Mouse (Mus musculus): ENCODE data around the gene Etnk2. TPM values are rescaled to one million over a fixed set of nuclear protein-coding genes. Genes with fewer than 3 reads are reported as not detected.
A peak's percentile ranks its signal among the peaks of the same experiment; 100 is the strongest.

The Etnk2 gene
- total RNA-seq, 1 experiment from 2014 or later: 28.3 TPM

DNA sequence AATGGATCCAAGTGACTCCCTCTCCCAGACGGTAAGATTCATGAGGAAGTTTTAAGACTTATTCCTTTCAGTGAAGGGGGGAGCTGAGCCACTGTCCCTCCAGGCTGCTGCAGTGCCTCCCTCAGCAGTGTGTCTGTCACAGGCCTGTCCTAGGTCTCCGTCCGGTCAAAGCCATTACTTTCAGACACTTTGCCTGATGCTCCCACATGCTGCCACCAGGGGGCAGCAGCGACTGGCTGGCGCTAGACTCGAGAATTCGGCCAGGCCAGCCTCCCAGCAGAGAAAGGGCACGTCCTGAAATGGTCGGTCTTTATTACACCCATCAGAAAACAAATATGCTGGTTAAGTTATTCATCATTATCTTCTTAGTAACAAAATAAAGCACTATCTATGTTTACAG is 18.6 kb downstream of the Etnk2 start:
- peak; percentile 77 for DNase-seq

DNA sequence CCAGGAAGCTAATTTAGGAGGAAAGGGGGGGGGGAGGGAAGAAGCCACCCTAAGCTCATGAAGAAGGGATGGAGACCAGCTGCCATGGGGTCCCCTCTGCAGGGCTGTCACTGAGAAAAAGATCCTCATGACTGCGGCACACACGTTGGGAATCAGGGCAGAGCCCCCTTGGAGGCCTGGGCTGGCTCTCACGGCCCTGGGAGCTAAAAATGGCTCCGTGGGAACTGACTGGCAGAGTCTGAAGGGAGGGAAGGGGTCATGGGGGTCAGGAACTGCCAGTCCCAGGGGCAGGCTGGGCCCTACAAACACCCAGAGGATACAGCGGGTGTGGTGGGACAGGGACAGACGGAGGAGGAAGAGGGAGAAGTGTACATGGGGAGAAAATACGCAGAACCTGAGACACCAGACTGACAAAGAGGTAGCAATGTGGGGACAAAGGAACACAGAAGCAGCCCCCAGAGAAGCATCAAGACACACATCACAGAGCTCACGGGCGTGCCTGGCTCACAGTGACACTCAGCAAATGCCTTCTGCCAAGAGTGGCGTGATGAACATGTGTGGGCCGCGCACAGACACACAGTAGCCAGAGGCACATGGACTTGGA is 19.3 kb downstream of the Etnk2 start:
- DNase-seq: no peak

DNA sequence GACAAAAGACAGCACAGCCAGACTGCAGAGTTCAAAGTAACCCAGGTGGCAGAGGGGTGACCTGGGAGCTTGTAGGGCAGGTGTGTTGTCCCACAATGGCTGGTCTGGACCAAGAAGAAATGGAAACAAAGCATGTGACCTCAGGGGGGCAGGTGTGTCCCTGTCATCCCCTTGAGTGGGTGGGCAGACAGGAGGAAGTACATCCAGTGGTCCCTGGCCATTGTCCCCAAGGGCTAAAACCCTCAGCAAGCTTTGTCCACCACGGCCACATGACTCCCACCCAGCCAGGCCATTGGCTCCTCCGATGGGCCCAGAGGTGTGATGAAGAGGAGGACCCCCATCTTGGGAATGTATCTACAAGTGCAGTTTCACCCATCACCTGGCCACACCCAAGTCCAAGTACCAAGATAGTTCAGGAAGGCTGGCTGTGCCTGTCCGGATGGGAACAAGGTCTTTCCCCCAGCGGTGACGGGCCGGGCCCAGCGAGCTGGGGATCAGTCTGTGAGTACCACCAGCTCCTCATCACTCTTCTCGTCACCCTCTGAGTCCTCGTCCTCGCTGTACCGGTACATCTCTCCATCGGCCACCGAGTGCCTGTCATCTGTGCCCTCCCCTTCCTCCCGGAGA is 19.9 kb downstream of the Etnk2 start:
- no peak for DNase-seq

DNA sequence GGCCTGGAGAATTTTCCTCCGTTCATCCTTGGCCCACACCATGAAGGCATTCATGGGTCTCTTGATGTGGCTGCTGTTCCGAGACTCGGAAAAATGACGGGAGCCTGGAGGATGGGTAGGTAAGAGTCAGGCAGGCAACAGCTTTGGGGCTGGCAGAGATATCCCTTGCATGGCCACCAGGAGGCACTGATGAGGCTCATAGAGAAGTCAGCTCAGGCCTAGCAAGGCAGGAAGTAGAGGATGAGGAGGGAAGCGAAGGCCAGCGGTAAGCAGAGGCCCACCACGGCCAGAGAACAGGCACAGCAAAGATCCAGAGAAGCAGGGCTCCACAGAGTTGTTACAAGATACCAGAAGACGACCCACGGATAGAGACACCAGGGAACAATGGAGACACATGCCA is 22.1 kb downstream of the Etnk2 start:
- peak; percentile 85 for DNase-seq

DNA sequence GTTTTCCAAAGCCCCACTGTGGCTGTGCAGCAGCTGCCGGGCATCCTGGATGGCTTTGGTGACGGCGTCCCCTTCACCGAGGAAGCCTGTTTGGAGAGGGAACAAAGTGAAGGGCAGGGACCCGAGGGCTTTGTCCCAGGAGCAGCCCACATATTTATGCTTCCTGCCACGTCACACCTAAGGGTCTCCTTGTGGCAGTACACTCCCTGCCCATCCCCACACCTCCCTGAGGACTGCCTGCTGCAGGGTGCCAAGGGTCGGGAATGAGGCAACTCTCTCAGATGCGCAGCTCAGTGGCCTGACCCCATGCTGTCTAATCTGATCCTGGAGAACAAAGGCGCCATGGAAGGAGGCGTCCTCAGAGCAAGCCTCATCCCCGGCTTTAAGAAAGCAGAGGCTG is 22.8 kb downstream of the Etnk2 start:
- no peak for DNase-seq

DNA sequence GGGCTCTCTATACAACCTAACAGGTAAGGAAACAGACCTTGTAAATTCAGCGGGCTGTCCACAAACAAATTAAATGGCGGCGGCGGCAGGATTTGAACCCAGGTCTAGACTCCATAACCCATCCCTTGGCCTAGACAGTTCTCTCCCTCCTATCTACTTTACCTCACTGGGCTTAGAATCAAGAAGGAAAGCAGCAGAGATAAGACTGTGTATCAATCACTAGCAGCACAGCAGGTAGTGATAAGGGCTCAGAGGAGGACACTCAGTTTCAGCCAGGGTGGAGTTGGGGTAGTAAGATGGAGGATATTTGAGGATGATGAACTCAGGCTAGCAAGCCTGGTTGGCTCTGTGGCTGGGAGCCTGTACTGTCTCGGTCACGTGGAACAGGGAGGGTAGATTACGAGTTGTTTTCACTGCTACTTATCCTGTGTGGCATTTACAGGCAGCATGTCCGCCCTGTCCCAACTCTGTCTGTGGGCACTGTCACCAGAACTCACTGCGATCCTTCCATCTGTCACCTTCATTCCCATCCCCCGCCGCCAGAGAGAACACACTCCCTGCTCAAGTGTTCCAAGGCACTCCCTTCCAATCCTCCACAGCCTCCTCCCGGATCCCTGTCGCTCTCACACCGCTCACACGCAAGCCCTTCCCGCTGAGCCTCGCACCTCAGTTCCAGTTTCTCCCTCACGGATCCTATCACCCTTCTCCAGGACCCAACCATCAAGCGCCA is 24.3 kb downstream of the Etnk2 start:
- DNase-seq: no peak

DNA sequence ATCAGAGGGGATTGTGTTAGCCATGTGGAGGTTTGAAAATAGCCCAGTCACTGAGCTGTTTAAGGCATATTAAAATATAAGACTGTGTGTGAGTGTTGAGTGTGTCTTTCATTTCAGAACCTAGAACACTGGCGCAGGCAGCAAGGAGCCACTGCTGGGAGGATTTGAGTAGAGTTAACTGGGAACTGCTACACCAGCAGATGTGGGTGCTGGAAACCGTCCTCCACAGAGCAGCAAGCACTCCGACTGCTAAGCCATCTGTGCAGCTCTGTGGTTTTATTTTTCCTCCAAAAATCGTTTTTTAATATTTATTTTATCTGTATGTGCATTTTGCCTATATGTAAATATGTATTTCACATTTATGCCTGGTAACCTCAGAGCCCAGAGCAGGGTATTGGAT is 31.3 kb downstream of the Etnk2 start:
- no peak for DNase-seq

DNA sequence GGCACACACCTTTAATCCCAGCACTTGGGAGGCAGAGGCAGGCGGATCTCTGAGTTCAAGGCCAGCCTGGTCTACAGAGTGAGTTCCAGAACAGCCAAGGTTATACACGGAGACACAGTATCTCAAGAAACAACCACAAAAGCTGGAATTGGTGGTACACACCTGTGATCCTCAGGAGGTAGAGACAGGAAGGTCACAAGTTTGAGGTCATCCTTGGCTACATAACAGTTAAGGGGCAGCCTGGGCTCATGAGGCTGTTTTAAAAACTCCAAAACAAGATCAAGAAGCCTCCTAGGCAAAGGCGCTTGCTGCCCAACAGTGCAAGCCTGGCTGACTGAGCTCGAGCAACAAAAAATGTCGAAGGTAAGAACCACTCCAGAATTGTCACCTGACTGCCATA is 33.3 kb downstream of the Etnk2 start:
- DNase-seq: no peak

DNA sequence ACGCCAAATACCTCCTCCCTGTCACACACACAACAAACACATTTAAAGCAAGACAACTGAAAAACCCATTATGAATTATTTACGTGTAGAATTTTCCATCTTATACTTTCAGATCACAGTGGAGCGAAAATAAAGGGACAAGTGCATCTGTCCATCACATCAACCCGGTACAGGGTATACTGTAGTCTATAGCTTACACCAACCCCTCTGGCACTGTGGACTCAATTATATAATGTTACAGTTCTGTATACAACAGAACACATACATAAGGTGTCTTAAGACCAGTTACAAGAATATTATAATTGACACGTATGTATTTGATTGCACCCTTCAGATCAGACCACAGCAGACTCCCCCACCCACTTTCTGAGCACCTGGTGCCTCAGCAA is 33.7 kb downstream of the Etnk2 start:
- no peak for DNase-seq

DNA sequence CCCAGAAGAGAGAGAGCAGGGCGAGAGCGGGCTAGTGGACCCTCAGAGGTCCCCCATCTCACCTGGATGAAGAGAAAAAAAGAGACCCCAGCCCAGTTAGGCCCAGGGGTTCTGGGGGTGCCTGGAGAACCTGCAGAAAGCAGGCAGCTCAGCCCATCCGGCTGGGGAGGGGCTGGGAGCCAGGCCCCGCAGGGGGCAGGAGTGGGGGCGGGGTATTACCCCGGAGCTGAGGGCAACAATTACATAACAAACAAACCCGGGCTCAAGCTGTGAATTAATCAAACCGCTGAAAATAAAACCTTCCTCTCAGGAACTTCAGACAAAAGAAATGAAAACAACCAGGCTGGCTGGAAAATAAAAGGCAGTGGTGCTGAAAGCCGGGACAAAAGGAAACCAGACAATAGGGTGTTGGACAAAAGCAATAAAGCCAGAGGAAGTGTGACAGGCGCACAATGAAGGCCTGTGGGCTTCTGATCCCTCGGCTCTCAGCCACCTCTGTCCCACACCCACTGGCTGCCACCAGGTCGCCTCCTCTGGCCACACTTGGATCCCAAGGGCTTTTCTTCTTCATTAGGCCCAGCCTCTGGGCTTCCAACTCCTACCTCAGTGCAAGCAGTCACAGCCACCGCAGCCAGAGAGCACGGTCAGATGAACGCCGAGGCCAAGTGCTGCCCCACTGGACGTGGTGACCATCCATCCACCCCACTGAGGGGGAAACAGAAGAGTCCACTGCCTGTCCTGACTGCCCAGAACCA is 34.3 kb downstream of the Etnk2 start:
- DNase-seq: no peak

DNA sequence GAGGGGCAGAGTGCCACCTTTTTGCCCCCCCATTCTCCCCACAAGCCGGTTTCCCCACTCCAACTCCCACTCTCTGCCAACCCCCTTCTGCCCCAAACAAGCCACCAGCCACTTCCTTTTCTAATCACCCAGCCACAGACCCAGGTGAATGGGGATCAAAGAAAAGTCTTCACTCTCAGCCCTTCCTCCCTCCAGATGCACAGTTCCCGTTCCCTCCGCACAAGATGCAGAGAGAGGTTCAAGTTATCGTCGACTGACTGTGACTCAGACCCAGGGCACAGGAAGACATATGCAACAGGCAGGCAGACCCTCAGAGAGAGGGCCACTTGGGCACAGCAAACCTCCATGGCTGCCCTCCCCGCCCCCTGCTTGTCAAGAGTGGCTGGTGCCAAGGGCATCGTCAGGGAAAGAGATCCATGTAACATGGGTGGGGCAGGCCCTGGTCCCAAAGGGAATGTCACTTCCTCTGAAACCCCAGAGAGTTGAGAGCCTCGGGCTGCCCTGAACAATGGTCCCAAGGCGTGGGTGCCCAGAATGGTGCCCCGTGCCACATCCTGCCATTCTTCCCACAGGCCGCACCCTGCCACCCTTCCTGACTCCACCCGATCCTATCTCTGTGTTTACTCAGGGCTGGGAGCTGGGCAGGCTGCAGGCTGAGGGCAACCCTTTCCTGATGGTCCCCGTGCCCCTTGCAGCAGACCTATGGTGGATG is 36.8 kb downstream of the Etnk2 start:
- DNase-seq: no peak

DNA sequence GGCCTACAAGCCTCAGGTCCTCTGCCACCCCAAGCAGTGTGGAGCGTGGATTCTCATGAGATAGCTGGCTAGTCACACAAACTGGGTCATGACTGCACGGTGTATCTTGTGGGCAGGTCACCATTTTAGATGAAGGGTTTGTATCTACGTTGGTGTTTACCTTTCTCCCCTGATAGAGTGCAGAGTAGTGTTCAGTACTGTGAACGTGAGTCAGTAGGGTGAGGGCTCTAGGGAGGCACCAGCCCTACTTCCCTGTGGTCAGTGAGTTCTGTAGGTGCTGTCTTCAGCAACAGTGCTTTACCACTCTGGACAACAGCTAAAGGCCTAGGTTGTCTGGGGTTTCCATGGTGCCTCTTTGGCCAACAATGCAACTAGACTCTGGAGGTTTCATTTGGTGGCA is 40.6 kb downstream of the Etnk2 start:
- DNase-seq: no peak

DNA sequence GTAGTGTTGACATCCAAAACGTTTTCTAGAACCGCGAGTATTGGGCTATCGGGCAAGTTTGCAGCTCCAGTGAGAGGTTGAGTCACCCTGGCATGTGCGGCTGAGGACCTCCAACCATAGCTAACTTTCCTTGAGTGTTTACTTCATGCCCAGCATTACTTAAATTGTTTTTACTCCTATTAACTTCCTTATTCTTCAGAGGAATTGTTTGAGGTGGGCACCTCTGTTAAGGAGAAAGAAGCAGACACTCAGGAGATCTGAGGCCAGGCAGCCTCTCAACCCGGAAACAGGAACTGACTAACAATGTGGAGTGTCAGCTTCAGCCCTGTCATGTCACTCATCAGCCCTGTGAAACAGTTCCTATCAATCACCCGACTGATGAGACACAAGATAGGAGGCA is 43.2 kb downstream of the Etnk2 start:
- no peak for DNase-seq

DNA sequence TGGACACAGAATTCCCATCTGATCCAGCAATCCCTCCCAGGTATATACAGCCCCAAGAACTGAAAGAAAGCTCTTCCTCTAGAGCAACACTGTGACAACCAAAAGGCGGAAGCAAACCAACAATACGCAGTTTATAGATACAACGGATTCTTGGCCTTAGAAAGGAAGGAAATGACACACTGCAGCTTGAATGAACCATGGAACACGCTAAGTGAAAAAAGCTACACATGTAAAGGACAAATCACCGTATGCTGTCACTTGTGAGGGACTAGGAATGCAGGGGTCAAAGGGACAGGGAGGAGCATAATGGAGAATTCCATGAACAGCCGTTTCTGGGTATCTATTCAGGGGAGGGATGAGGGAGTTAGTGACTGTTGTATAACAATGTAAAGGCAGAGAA is 44.1 kb downstream of the Etnk2 start:
- no peak for DNase-seq

DNA sequence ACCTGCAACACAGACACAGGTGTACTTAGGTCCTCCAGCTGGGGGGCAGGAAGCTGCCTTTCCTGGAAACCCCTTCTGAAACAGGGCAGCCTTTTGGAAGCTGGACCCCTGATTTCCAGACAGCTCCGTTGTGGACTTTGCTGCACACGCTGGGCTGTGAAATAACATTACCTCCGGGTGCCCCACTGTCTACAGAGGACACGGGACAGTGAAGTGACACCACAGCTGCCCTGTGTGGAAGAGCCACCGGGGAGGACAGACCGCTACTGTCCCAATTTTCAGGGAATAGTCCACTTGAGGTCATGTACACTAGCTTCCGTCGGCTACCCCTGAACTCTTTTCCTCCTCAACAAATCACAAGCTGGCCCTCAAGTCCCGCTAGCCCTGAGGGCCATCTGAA is 44.9 kb downstream of the Etnk2 start:
- no peak for DNase-seq

DNA sequence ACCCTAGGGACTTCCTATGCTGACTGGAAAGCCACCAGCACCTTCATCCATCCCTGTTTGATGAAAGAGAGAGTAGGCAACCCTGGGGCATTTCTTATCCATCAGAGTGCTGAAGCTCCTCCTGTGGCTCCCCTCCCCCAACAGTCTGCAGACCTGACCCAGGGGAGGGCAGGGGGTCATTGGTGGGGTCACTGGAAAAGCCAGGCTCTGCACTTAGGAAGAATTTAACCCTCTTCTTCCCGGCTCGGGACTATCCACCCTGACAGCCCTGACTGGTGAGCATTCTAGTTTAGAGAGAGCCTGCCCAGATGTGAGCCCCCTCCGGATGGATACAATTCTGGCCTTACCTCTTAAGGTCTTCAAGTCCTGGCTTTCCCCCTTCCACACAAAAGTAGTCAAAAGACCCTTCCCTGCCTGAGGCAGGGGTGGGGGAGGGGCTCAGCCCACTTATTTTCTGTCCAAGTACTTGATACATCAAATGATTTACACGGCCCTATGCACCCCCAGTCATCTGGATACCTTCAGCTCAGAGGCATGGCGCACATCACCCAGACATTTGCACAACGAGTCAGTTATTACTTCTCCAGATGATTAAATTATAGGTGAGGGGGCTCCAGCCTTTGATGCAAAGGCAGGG is 45.6 kb downstream of the Etnk2 start:
- no peak for DNase-seq

DNA sequence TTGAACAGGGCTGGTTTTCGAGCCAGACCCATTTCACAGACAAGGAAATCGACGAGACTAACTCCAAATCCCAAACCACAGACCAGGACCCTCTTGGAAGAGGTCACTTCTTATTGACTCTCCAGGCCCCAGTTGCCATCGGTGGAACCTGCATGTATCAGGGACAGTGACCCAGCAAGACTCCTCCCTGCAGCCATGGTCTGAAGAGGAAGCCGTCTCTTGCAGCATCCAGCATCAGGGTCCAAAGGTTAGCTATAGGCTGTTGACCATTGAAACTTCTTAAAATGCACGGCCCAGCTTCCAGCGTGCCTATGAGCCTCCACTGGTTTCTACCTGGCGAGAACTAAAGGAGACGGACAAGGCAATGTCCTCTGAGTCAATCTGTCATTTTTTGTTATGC is 46.4 kb downstream of the Etnk2 start:
- DNase-seq: no peak

DNA sequence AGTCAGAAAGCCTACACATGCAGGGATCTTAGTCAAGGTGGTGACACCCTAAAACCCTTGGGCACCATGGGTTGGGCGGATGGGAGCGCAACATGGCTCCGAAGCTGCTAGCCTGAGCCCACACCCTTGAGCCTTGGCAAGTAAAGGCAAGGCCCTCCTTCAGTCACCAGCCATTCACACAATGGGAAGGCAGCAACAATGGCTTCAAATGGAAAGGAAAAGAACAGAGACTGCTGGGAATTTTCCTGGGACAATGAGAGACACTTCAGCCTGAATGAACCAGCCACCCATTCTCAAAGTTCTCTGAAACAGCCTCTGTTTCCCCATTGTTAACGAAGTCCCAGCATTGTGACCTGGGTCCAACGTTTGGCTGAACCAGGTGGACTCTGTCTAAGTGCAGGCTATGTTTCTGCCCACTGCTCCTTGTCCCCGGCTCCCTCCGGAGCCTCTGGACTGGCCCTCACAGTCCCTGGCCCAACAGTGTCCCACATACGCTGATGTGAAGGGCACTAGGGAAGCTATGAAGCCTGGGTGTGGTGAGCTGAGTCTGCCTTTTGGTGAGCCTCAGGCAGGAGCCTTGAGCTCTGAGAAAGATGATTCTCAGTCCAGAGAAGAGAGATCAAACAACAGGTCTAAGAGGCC is 48.3 kb downstream of the Etnk2 start:
- DNase-seq: no peak

DNA sequence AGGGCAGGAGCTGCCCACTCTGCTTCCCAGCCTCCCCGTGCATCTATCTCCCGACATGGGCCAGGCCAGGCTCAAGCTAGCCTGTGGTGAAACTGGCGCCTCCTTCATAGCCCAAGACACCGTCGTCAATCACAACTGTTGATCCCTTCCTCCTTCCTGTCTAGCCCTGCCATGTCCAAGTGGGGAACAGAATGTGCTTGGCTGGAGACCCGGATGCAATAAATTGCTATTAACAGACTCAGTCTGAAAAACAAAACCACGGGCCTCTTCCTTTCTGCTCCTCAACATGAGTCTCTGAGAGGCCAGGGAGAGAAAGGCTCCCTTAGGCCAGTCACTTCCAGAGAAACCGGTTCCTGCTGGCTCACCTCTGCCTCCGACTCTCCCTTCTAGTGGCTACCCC is 49.6 kb downstream of the Etnk2 start:
- DNase-seq: peak; percentile 48

DNA sequence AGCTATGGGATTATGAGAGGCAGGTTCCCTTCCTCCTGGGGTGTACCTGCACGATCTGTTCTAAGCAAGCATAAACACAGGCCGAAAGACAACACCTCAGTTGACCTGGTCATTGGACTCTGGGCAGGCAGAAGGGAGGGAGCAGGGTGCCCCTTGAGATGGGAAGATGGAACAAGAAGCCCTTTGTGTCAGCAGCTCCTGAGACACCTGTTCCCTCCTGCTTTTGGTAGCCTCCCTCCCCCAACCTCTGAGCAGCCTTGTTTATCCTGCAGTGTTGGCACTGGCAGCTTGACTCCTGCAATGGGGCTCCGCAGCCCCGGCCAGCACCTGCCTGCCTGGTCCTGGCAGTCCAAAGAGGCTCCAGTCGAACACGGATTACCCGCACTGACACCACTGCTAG is 51.7 kb downstream of the Etnk2 start:
- DNase-seq: no peak

DNA sequence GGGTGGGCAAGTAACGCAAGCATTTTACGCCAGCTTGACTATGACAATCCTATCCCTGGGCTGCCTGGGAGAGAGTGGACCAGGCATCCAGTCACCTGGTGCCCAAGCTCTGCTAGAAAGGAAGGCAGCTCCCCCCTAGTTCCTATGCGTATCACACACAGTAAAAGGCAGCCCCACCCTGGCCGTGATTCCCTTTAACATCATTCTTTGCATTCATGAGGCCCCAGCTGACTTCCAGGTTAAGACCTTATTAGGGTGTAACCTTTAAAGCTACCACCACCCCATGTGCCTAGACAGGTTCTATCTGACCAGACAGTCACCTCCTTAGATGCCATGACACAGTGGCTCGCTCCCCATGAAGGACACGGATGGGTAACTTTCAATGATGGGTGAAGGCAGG is 52.1 kb downstream of the Etnk2 start:
- DNase-seq: no peak

DNA sequence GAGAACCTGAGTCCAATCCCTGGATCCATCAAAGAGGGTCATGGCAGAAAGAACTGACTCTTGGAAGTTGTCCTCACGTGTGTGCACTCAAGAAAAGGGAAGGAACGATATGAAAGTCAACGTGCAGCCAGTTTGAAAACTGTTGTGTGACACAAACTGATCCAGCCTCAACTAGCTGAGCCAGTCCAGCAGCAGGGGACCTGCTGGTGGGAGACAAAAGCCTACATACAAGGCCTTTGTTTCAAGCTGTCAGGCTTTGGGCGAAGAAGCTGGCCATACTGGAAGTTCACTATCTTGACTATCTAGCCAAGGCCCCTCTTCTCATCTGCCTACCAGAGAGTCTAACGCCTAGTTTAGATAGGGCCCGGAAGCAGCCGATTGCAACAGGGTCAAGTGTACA is 53.1 kb downstream of the Etnk2 start:
- no peak for DNase-seq
